Mouse (Mus musculus) thymus, postnatal 25 days (tissue): Measurements from ENCODE around the gene Gm6904.
"Not testable (repeated sequence)": the region's sequence is repeated elsewhere in the genome, so short reads cannot be mapped to it uniquely, and the experiment has no call there.

ENCODE experiments used
- DNase-seq: peaks from one replicate; pipeline ENCODE4 v3.0.0; 2022

The Gm6904 gene

DNA sequence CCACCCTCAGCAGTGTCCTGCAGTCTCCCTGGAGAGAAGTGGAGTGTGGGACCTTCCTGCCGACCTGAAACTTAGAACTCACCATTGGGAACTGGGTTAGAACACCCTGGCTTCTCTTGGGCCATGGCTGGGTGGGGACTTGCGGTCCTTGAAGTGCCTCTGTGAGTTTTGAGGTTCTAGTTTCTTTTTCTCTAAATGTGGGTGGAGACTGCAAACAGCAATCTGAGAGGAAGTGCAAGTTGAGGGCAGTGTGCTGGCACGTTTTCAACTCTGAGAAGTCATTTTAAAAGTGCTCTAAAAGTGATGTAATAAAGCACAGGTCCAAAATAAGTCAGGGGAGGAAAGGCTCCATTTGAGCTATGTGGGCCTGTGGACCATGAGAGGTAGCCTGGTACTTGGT is at the start of gene Gm6904:
Gene Gm6904, minus strand, starts transcription at position 161 of the 400 bp plus-strand sequence.
- DNase-seq, result peak; percentile 8

DNA sequence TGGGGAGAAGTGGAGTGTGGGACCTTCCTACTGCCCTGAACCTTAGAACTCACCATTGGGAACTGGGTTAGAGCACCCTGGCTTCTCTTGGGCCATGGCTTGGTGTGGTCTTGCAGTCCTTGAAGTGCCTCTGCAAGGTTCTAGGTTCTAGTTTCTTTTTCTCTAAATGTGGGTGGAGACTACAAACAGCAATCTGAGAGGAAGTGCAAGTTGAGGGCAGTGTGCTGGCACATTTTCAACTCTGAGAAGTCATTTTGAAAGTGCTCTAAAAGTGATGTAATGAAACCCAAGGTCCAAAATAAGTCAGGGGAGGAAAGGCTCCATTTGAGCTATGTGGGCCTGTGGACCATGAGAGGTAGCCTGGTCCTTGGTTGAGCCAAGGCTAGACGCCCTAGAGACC is 37.4 kb upstream of the Gm6904 start, which contains the start of gene Phf11a:
Gene Phf11a, minus strand, starts transcription at position 132 of the 400 bp plus-strand sequence.
- DNase-seq, result not testable (repeated sequence)

DNA sequence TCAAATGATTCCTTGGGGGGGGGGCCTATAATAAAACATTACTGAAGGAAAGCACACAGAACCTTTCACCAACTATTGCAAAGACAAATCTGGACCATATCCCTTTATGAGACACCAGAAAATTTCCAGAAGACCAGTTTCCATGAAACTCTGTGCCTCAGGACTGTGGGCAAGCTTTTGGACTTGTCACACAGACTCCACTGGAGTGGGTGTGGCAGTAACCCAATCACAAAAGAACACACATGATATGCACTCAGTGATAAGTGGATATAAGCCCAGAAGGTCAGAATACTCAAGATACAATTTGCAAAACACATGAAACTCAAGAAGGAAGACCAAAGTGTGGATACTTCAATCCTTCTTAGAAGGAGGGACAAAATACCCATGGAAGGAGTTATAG is 31.8 kb upstream of the Gm6904 start:
- DNase-seq, result not testable (repeated sequence)

DNA sequence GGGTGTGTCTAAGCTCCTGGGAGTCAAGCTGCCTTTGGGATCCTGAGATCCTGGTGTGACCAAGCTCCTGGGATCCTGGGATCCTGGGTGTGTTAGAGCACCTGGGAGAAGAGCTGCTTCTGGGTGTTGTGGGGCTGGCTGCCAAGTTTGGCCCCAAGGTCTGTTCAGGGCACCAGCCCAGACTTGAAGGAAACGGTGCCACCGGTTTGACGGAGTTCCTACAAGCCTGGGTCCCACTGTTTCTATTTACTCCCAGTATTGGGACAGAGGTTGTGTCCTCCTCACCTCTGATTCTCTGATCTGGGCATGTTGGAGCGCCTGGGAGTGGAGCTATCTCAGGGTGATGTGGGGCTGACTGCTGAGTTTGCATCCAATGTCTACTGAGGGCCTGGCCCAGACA is 14.9 kb upstream of the Gm6904 start:
- not testable (repeated sequence) for DNase-seq

DNA sequence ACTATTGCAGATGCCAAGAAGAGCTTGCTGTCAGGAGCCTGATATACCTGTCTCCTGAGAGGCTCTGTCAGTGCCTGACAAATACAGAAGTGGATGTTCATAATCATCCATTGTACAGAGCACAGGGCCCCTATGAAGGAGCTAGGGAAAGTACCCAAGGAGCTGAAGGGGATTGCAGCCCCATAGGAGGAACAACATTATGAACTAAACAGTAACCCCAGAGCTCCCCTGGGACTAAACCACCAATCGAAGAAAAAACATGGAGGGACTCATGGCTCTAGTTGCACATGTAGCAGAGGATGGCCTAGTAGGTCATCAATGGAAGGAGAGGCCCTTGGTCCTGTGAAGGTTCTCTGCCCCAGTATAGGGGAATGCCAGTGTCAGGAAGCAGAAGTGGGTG is 4.2 kb downstream of the Gm6904 start:
- not testable (repeated sequence) for DNase-seq

DNA sequence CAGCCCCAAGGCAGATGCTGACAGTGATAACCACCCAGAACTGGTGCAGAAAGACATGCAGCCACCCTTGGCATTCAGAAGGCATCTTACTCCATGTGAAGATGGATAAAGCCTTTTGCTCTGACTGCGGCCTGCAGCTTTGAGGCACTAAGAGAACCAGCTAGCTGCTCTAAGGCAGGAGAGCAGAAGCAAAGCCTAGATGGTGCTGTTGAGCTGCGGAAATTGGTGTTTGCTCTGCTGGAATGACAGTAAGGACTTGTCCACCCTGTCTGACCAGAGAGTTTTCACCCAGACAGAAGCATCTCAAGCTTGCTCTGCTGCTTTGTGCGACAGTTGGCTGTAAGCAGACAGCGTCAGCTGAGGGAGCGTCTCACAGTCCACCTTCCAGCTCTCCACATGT is 9.7 kb downstream of the Gm6904 start:
- not testable (repeated sequence) for DNase-seq

DNA sequence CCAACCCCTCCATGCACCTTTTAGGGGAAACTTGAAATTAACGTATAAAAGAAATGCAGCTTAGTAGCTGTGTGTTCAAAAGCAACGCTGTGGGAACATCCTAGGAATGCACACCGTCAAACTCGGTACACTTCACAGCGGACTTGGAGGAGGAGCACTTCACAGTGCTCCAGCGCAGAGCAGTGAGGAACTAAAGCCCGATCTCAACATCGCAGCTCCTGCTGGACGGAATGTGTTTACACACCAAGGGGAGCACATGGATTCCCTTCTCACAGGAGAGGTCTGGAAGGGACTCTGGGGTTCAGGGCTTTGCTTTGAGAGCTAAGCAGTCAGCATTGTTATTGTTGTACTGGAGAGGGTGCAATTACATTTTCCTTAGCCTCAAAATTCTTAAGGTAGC is 26.4 kb downstream of the Gm6904 start:
- DNase-seq, result no peak

DNA sequence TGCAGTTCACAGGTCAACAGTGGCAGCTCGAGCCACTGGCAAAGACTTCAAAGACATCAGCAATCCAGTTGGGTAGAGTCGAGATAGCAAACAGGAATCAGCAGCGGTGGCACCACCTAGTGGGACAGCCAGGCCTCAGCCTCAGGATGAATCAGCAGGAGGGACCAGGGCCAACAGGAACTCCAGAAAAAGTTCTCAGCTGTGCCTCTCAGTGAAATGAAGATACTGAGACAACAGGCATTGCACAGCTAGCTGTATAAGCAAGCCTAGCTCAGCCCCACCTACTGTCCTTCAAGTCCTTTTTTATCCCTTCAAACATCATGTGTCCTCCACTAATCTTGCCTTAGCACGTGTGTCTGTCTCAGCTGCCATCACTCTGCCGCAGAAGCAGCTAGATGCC is 28.0 kb downstream of the Gm6904 start:
- DNase-seq, result no peak

DNA sequence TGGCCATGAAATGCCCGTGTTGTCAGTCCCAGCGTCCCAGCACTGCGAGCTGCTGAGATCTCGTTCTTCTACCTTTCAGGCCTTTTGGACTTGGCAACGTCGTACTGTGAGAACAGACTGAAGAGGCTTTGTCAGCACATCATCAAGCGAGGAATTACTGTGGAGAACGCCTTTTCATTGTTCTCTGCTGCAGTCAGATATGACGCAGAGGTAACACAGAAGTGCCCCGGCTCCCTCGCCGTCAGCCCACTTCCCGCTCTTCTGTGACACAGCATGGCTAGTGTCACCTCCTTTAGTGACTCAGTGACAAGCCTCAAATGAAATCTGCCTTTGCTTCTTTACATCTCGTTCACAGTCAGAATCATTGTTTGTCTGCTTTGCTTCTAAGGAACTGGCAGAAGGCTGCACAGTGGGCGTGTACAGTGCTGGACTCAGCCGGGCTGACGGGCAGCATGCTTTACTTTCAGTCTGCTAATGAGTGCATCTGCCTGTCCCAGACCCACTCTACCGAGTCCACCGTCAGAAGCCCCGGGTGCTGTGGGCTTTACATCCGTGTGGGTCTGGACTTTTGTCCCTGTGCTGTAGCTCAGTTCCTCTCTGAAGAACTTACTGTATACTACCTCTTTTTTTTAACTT is 29.6 kb downstream of the Gm6904 start:
- no peak for DNase-seq

DNA sequence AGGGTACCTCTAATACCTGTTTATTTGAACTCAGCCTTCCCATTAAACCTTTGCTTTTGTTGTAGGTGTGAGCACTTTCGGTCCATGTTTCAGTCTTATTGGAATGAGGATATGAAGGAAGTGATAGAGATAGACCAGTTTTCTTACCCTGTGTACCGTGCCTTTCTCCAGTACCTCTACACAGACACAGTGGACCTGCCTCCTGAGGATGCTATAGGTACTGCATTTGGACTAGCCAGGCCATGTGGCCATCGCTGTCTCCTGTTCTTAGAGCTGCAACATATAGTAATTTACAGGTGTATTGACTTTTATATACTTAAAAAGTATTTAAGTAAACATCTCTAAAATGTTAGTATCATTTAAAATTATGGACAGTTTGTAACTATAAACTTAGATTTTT is 30.2 kb downstream of the Gm6904 start:
- no peak for DNase-seq

DNA sequence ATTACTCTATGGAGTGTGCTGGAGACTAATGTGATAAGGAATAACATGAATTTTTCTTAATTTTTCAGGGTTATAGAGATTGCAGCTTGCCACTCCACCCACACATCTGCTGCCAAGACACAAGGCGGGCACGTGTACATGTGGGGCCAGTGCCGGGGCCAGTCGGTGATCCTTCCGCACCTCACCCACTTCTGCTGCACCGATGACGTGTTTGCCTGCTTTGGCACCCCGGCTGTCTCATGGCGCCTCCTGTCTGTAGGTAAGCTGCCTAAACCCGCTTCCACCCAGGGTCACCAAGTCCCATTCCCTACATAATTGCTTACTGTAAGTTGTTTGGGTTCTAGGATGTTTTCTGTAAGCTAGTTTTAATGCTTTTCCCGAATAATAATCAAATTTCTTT is 33.8 kb downstream of the Gm6904 start:
- no peak for DNase-seq

DNA sequence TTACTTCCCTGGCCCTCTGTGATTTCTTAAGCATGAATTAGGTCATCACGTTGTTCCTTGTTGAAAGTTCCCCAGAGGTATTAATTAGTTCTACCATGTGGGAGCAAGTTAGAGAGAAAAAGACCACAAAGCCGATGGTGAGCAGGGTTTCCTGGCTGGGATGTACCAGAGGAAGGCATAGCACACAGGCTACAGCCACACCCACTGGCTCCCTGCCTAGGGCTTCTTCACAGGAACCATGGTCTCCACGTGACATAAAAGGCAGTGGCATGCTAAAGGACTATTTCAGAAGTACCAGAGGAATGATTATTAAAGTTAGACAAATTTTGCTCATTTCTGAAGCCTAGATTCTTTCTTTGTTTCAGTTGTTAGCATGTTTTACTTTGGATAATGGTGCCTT is 40.8 kb downstream of the Gm6904 start:
- DNase-seq, result no peak

DNA sequence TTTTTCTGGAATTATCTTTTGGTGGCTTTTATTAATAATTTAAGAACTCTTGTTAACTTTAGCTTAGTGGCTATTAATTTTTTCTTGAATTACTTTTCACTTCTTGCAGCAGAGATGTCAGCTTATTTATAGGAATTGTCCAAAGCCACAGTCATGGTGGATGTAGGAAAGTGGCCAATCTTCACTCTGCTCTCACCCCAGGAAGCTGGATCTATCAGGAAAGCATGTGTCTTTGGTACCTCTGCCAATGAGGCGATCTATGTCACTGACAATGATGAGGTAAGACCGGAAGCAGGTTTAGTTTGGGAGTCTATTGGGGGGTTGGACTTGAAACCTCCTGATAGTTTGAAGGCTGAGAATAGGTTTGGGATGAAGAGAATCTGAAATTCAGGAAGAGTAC is 50.2 kb downstream of the Gm6904 start:
- DNase-seq, result no peak

DNA sequence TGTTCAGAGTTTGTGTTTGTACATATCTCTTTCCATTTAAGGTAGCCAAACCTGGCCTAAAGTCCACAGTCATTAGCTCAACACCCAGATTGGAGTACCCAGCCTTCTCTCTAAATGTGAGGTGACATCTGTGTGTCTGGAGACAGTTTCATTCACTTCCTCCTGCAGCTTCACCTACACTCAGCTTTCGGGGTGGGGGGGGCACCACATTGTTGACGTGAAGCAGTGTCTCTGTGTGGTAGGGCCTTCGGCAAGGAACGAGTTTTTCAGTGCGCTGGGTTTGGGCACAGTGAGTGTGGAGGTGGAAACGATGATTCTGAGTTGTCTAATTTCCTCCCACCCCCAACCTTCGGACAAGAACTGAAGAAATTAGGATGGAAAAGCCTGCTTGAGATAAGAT is 51.0 kb downstream of the Gm6904 start:
- no peak for DNase-seq

DNA sequence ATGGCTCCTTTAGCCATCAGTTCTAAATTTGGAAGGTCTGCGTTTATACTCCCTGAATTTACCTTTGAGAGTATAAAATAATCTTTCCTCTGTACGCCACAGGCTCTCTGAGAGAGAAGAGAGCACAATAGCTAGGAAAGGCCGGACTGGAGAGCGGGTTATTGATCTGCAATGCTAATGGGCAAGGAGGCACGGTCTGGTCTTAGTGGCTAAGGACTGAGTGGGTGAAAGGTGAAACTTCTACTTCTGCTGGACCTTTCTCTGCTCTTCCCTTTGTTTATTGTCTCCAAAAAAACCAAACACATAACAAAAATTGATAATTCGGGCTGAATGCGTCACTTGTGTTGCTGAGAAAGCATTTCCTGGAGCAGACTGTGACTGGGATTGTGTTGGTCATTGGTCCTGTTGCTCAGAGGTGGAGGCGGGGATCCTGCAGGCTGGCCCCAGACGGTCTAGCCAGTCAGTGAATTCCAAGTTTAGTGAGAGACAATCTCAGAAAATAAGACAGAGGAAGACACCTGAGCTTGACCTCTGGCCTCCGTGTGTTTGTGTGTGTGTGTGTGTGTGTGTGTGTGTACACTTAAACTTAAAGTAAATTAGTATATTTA is 53.9 kb downstream of the Gm6904 start:
- no peak for DNase-seq

DNA sequence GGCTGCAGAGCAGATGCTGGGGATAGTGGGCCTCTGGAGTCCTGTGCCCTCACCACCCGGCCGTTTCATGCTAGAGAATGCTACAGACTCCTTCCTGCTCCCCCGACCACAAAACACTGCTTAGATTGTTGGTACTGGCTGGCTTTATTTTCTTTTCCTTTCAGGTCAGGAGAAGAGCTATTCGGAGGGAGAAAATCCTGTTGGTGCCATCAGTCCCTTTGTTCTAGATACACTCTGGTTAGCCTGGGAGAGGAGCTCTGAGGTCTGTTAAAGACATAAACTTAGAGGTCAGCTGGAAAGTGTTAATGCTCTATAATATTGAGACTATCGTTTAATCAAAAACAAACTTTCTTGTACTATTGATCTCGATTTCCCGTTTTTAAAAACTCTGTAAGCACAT is 54.6 kb downstream of the Gm6904 start:
- DNase-seq, result no peak

DNA sequence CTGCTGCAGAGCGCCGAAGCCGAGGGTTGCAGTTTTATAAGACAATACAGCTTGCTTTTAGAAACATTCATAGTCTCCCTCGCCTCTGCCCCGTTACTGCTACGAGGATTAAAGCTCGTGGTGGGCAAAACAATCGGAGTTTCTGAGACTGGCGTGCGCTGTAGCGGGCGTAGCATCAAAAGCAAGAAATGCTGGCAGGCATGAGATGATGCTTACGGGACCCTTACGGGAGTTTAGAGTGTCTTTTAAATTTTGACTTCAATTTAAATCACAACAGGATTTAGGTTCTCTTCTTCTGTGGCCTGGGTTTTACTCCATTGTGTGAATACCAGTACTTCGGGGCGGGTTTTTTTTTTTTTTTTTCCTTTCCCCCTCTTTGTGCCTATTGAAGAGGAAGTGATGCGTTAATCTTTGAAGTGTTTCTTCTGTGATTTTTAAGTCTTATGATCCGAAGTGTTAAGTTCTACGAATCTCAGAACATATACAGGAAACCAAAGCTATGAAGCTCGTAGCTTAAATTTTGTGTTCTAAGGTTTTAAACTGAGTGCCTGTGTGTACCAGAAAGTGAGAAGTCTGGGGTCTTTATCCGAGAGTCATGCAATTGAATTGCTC is 58.3 kb downstream of the Gm6904 start:
- DNase-seq, result no peak

DNA sequence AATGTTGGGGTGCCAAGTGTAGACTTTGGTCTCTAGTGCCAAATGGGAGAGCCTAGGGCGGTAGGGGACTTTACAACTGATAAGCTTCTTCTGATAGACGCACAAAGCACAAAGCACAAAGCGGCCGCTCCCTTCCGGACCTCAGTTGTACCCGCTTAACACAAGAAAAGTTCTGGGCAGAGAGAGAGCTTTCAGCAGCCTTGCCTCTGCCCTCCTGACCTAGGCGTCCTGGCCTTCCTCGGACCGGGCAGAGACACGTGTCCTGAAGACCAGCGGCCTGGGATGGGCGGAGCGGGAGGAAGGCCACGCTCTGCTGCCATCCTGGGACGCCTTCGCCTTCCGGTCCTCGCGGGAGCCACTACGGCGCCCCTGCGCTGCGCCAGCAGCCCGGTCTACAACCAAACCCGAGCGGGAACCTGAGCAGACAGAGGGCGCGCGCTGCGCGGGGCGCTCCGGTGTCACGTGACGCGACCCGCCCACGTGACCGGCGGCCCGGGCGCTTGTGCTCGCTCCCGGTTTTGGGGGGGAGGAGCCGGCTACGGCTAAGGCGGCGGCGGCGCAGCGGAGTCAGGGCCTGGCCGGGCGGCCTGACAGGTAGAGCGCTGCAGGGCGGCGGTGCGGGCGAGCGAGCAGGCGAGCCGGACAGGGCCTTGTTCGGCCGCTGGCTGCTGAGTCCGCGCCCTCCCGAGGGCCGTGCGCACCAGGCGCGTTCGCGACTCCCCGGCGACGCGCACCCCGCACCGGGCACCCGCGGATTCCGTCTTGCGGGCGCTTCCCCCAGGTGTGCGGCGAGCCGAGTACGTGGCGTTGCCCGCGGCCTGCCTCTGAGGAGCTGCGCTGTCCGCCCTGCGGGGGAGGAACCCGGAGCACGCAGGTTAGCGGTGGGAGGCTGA is 59.1 kb downstream of the Gm6904 start, which contains the start of gene Rcbtb1:
Gene Rcbtb1, plus strand, starts transcription at position 499 of the 893 bp plus-strand sequence.
- peak; percentile 95 for DNase-seq
